Mouse (Mus musculus) hindbrain, postnatal 0 days (tissue): Measurements from ENCODE around the gene Gm21319. TPM values are rescaled to one million over a fixed set of nuclear protein-coding genes. Genes with fewer than 3 reads are reported as not detected.
"Not testable (repeated sequence)": the region's sequence is repeated elsewhere in the genome, so short reads cannot be mapped to it uniquely, and the experiment has no call there.

Source experiments
- ATAC-seq: fragments of 200-750 bp; cut with Nextera tagmentation; 2 replicates; pipeline ENCODE4 v1.8.0; 2017; ENCODE audit warnings: mild to moderate bottlenecking, moderate TSS enrichment, moderate library complexity
- DNase-seq: peaks from one replicate; pipeline ENCODE4 v3.0.0-alpha.2; 2015; ENCODE audit warnings: low spot score
- H3K27ac ChIP-seq: fragments of 300-500 bp; sonication (generic); 2 replicates; pipeline ENCODE4 v1.5.1; 2014; ENCODE audit warnings: mild to moderate bottlenecking
- H3K27me3 ChIP-seq: fragments of 300-500 bp; sonication (generic); 2 replicates; pipeline ENCODE4 v1.6.1; 2014; ENCODE audit warnings: low read length, mixed read lengths; ENCODE audit not compliant: insufficient read depth
- H3K36me3 ChIP-seq: fragments of 300-500 bp; sonication (generic); 2 replicates; pipeline ENCODE4 v1.6.1; 2014; ENCODE audit warnings: low read length, mixed read lengths; ENCODE audit not compliant: insufficient read depth
- H3K4me1 ChIP-seq: fragments of 300-500 bp; sonication (generic); 2 replicates; pipeline ENCODE4 v1.6.1; 2014; ENCODE audit warnings: antibody characterized with exemption, low read length, mixed read lengths; ENCODE audit not compliant: insufficient read depth
- H3K4me2 ChIP-seq: fragments of 300-500 bp; sonication (generic); 2 replicates; pipeline ENCODE4 v1.6.1; 2014; ENCODE audit warnings: low read depth, mild to moderate bottlenecking, low read length, moderate library complexity, mixed read lengths
- H3K4me3 ChIP-seq: fragments of 300-500 bp; sonication (generic); 2 replicates; pipeline ENCODE4 v1.5.1; 2014; ENCODE audit warnings: low read length
- H3K9ac ChIP-seq: fragments of 300-500 bp; sonication (generic); replicated peaks from 2 replicates; pipeline ENCODE4 v1.6.1; 2014; ENCODE audit warnings: mild to moderate bottlenecking, low read length, moderate library complexity, mixed read lengths
- H3K9me3 ChIP-seq: fragments of 300-500 bp; sonication (generic); 2 replicates; pipeline ENCODE4 v1.6.1; 2016; ENCODE audit warnings: low read length, mixed read lengths
- WGBS: fragments of 180-500 bp; shearing (Covaris S2); extraction: QIAGEN DNeasy Blood & Tissue Kit; methylation state at CpG from one replicate; pipeline ENCODE4 v1.1.7; 2014; 5-methylcytosine and 5-hydroxymethylcytosine counted together
- polyA plus RNA-seq: library from polyadenylated mRNA; unstranded; fragments of >200 nt; fragmentation: Nextera tagmentation; extraction: Ambion mirVana; gene quantifications from 2 replicates; pipeline ENCODE4 v1.2.1, GENCODE M21; 2015
- total RNA-seq: library from RNA; depleted of rRNA; stranded (reverse); fragments of >200 nt; gene quantifications from 2 replicates; pipeline ENCODE4 v1.2.3, GENCODE M21; 2014; rRNA removed

Gm21319 gene
- not detected in 2 replicates for total RNA-seq
- not detected in 2 replicates for polyA plus RNA-seq

DNA sequence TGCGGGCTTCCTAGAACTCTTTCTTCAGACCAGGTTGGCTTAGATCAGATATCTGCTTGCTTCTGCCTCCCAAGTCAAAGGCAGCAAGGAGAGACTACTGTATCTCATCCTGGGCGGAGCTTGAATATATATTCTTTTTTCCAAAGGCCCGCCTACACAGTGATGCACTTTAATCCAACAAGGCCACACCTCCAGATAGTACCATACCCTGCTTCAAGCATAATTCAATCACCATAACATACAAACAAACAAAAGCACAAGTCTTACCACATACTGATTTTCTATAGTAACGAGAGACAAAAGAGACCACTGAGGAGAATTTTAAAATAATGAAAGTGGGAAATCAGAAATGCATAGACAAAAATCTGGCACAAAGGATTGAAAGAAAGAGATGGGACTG, at the start of gene Gm21319:
Gm21319 (minus strand) TSS at position 101 of the 400 bp plus-strand sequence.
- H3K27ac ChIP-seq, DNase-seq, H3K4me1 ChIP-seq: not testable (repeated sequence)

DNA sequence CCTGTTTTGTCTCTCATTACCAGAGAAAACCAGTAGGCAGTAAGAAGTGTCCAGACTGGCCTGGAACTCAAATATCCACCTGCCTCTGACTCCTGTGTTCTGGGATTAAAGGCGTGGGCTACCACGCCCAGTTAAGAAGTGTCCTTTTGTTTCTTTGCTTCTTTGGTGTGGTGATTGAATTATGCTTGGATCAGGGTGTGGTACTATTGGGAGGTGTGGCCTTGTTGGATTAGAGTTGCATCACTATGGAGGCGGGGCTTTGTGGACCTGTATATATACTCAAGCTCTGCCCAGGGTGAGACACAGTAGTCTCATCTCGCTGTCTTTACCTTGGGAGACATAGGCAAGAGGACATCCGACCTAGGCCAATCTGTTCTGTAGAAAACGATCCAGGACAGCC, 40.7 kb upstream of the Gm21319 start, which contains the start of gene BB287469:
BB287469 (plus strand) TSS at position 301 of the 400 bp plus-strand sequence.
- H3K36me3 ChIP-seq, ATAC-seq, H3K4me2 ChIP-seq: not testable (repeated sequence)

More for the DNA sequence above, at the start of gene Gm21319:
- ATAC-seq, H3K4me2 ChIP-seq, H3K36me3 ChIP-seq, H3K27me3 ChIP-seq, H3K9ac ChIP-seq, H3K9me3 ChIP-seq, H3K4me3 ChIP-seq: not testable (repeated sequence)
- whole genome bisulfite sequencing, result 85% methylated on average over 4 of the region's 4 CpGs

DNA sequence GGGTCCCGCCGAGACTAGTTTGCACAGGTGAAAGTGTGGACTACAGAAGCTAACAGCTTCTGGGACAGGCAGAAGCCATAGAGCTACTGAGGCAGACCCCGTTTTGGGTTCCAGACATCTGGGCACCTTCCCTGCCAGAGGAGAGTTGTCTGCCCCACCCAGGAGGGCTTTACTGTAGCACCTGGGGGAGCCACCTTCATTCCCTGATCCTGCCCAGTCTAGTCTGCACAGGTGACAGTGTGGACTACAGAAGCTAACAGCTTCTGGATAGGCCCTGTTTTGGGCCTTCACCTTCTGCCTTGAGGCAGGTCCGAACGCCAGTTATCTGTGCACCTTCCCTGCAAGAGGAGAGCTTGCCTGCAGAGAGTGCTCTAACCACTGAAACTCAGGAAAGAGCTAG, 22.4 kb upstream of the Gm21319 start:
- not testable (repeated sequence) for ATAC-seq, DNase-seq, H3K9ac ChIP-seq

More for the DNA sequence above, 40.7 kb upstream of the Gm21319 start, which contains the start of gene BB287469:
- H3K9me3 ChIP-seq, H3K27ac ChIP-seq, H3K27me3 ChIP-seq, H3K4me1 ChIP-seq, H3K9ac ChIP-seq, DNase-seq, H3K4me3 ChIP-seq: not testable (repeated sequence)
- 94% methylated on average over 5 of the region's 6 CpGs for WGBS

DNA sequence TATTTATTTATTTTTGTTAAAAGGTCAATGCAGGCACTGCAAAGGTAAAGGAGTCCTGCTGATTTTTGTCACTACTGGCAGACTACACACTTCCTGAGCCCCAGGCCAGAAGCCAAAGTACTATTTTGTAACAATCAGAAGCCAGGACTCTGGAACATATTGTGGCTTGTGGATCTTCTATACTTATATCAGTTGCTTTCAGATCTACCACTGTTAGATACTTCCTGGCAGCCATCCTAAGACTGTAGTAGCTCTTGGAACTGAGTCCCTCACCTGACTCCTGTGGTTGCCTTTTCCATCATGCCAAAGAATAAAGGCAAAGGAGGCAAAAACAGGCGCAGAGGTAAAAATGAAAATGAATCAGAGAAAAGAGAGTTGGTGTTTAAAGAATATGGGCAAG, 19.7 kb upstream of the Gm21319 start, which contains the start of gene Gm21936:
Gm21936 (plus strand) TSS at position 301 of the 400 bp plus-strand sequence.
- not testable (repeated sequence) for ATAC-seq, H3K4me3 ChIP-seq, H3K36me3 ChIP-seq, H3K27me3 ChIP-seq, H3K4me1 ChIP-seq, H3K9me3 ChIP-seq, H3K4me2 ChIP-seq, DNase-seq, H3K27ac ChIP-seq, H3K9ac ChIP-seq
- WGBS, result 80% methylated on average over 1 of the region's 1 CpGs

More for the DNA sequence above, 22.4 kb upstream of the Gm21319 start:
- not testable (repeated sequence) for H3K4me3 ChIP-seq, H3K4me1 ChIP-seq, H3K9me3 ChIP-seq, H3K27ac ChIP-seq, H3K4me2 ChIP-seq, H3K36me3 ChIP-seq, H3K27me3 ChIP-seq
- WGBS, result 92% methylated on average over 5 of the region's 5 CpGs

Other genes with a start within 250 kb of the Gm21319 start
- gene Oog1, start 173.1 kb downstream of the Gm21319 start, total RNA-seq, result not detected in 2 replicates
- not detected in 2 replicates for gene Oog1, start 173.1 kb downstream of the Gm21319 start, polyA plus RNA-seq
- gene Gm4027, start 156.9 kb downstream of the Gm21319 start, total RNA-seq, result not detected in 2 replicates
- gene Gm4027, start 156.9 kb downstream of the Gm21319 start, polyA plus RNA-seq, result not detected in 2 replicates
- gene Gm16381, start 131.1 kb downstream of the Gm21319 start, total RNA-seq, result not detected in 2 replicates
- gene Gm16381, start 131.1 kb downstream of the Gm21319 start, polyA plus RNA-seq, result not detected in 2 replicates
- gene Gm21936, start 19.8 kb upstream of the Gm21319 start, total RNA-seq, result not detected in 2 replicates
- gene Gm21936, start 19.8 kb upstream of the Gm21319 start, polyA plus RNA-seq, result not detected in 2 replicates
- gene BB287469, start 40.8 kb upstream of the Gm21319 start, total RNA-seq, result not detected in 2 replicates
- not detected in 2 replicates for gene BB287469, start 40.8 kb upstream of the Gm21319 start, polyA plus RNA-seq
- not detected in 2 replicates for gene Gm2001, start 66.6 kb upstream of the Gm21319 start, total RNA-seq
- gene Gm2001, start 66.6 kb upstream of the Gm21319 start, polyA plus RNA-seq, result not detected in 2 replicates
- gene Gm2016, start 98.3 kb upstream of the Gm21319 start, total RNA-seq, result not detected in 2 replicates
- not detected in 2 replicates for gene Gm2016, start 98.3 kb upstream of the Gm21319 start, polyA plus RNA-seq
- not detected in 2 replicates for gene Gm2022, start 119.6 kb upstream of the Gm21319 start, total RNA-seq
- gene Gm2022, start 119.6 kb upstream of the Gm21319 start, polyA plus RNA-seq, result not detected in 2 replicates
- gene Gm2035, start 144.1 kb upstream of the Gm21319 start, total RNA-seq, result not detected in 2 replicates
- gene Gm2035, start 144.1 kb upstream of the Gm21319 start, polyA plus RNA-seq, result not detected in 2 replicates
- not detected in 2 replicates for gene Gm2042, start 178.3 kb upstream of the Gm21319 start, total RNA-seq
- gene Gm2042, start 178.3 kb upstream of the Gm21319 start, polyA plus RNA-seq, result not detected in 2 replicates
- not detected in 2 replicates for gene Gm2075, start 236.1 kb upstream of the Gm21319 start, total RNA-seq
- not detected in 2 replicates for gene Gm2075, start 236.1 kb upstream of the Gm21319 start, polyA plus RNA-seq
- gene Gm6803, start 243.0 kb upstream of the Gm21319 start, total RNA-seq, result not detected in 2 replicates
- not detected in 2 replicates for gene Gm6803, start 243.0 kb upstream of the Gm21319 start, polyA plus RNA-seq